Comparison of ENCODE assay signal across 8 mouse cellular contexts in genomic region chr10:80701721-80702535, GRCm38 (mm10). TPM values are rescaled to one million over a fixed set of nuclear protein-coding genes. Genes with fewer than 3 reads are reported as not detected.
DNase-seq lines count a peak whose midpoint lies in the region; ATAC-seq and TF ChIP-seq lines count a peak whose summit lies in the region.

Gene Mob3a, minus strand, starts transcription at chr10:80701977.
Gene Izumo4, plus strand, starts transcription at chr10:80702184.

- TF ChIP-seq CTCF in bone marrow macrophage, adult 2 months (IDR thresholded peaks at IDR 0.05; ENCODE audit: low read depth, low read length), result no peak
- no peak for TF ChIP-seq CTCF in embryonic fibroblast, embryonic 13.5 days (IDR thresholded peaks at IDR 0.05; ENCODE audit: borderline replicate concordance, insufficient read depth, low read length)

- H3K4me3 ChIP-seq in bone marrow macrophage, adult 2 months (ENCODE audit: insufficient read depth, low read length), result peak within 1 kb of the TSS; percentile 71
- peak within 1 kb of the TSS; percentile 90 for H3K4me3 ChIP-seq in embryonic fibroblast, embryonic 13.5 days (ENCODE audit: insufficient read depth, low read length)
- H3K4me3 ChIP-seq in kidney, embryonic 14.5 days (ENCODE audit: low read length), result peak within 1 kb of the TSS; percentile 65
- H3K4me3 ChIP-seq in limb, embryonic 15.5 days, result peak within 1 kb of the TSS; percentile 65

- ATAC-seq in kidney, embryonic 14.5 days (ENCODE audit: low FRiP score, low TSS enrichment), result peak; percentile 96
- ATAC-seq in limb, embryonic 15.5 days (ENCODE audit: insufficient number of reproducible peaks, low FRiP score, low TSS enrichment, low read depth), result peak; percentile 97

- no peaks in the 10 kb centered on the region for H3K9me3 ChIP-seq in kidney, embryonic 14.5 days (ENCODE audit: control insufficient read depth, low read length)
- H3K9me3 ChIP-seq in limb, embryonic 15.5 days, result no peaks in the 10 kb centered on the region

- 0 out of 2 replicates have a peak, but pooled peaks have one; percentile 5 for TF ChIP-seq POLR2A in bone marrow macrophage, adult 2 months (IDR thresholded peaks at IDR 0.05; ENCODE audit: borderline replicate concordance, low read depth, low read length)
- peak; percentile 86 for TF ChIP-seq POLR2A in embryonic fibroblast, embryonic 13.5 days (IDR thresholded peaks at IDR 0.05; ENCODE audit: low read depth, low read length)

- H3K27me3 ChIP-seq in kidney, embryonic 14.5 days (ENCODE audit: control insufficient read depth, insufficient read depth, low read length), result no peaks in the 10 kb centered on the region
- H3K27me3 ChIP-seq in limb, embryonic 15.5 days, result no peaks in the 10 kb centered on the region

- H3K4me2 ChIP-seq in kidney, embryonic 14.5 days (replicated peaks; ENCODE audit: low read depth, low read length), result peak within 1 kb of the TSS; percentile 90
- peak within 1 kb of the TSS; percentile 80 for H3K4me2 ChIP-seq in limb, embryonic 15.5 days

- DNase-seq in A20 (ENCODE audit: low read depth, low spot score), result peak; percentile 100
- peak; percentile 99 to 100 for DNase-seq in heart, adult 9 months (ENCODE audit: low spot score in 2 of 2)
- DNase-seq in monocyte, adult 2 months (ENCODE audit: low read depth in 1 of 2, low spot score in 2 of 2), result peak; percentile 98 to 99
- peak; percentile 100 for DNase-seq in spleen, postnatal 36 days (ENCODE audit: low spot score in 2 of 2)

- H3K27ac ChIP-seq in bone marrow macrophage, adult 2 months (ENCODE audit: insufficient read depth, low read depth, low read length), result peak within 1 kb of the TSS; percentile 55
- peak within 1 kb of the TSS; percentile 66 for H3K27ac ChIP-seq in embryonic fibroblast, embryonic 13.5 days (ENCODE audit: insufficient read depth, low read length)
- H3K27ac ChIP-seq in kidney, embryonic 14.5 days (ENCODE audit: low read depth, low read length), result peak within 1 kb of the TSS; percentile 69
- peak within 1 kb of the TSS; percentile 85 for H3K27ac ChIP-seq in limb, embryonic 15.5 days

- H3K4me1 ChIP-seq in bone marrow macrophage, adult 2 months (ENCODE audit: control insufficient read depth, insufficient read depth, low read length), result peaks cover 29% of the 10 kb centered on the region
- peaks cover 3% of the 10 kb centered on the region; the same call in 1 of the 2 replicates for H3K4me1 ChIP-seq in embryonic fibroblast, embryonic 13.5 days (ENCODE audit: control insufficient read depth, insufficient read depth, low read length)
- H3K4me1 ChIP-seq in kidney, embryonic 14.5 days (ENCODE audit: control insufficient read depth, insufficient read depth, low read length), result peaks cover 22% of the 10 kb centered on the region
- peaks cover 40% of the 10 kb centered on the region for H3K4me1 ChIP-seq in limb, embryonic 15.5 days

- peak within 1 kb of the TSS; percentile 66 for H3K9ac ChIP-seq in kidney, embryonic 14.5 days (ENCODE audit: low read depth, low read length)
- peak within 1 kb of the TSS; percentile 55 for H3K9ac ChIP-seq in limb, embryonic 15.5 days

- under 1% methylated on average over 59 of the region's 59 CpGs for WGBS in kidney, embryonic 14.5 days
- WGBS in limb, embryonic 15.5 days, result under 1% methylated on average over 59 of the region's 59 CpGs

- H3K36me3 ChIP-seq in kidney, embryonic 14.5 days (ENCODE audit: control insufficient read depth, insufficient read depth, low read length), result peaks cover 11% of the 10 kb centered on the region
- peaks cover 18% of the 10 kb centered on the region for H3K36me3 ChIP-seq in limb, embryonic 15.5 days

RNA-seq across cellular contexts. Expression of gene Mob3a, which starts in this region (rescaled TPM):
- 53.3 and 53.8 TPM in 2 replicates for polyA plus RNA-seq in bone marrow macrophage, adult 2 months (2012; ENCODE audit: insufficient read depth, insufficient read length, missing spikeins)
- polyA plus RNA-seq in embryonic fibroblast, embryonic 13.5 days (2011; ENCODE audit: insufficient read length, low read depth, missing spikeins), result 40.9 and 56.0 TPM in 2 replicates
- 23.3 and 34.4 TPM in 2 replicates for polyA plus RNA-seq in kidney, embryonic 14.5 days (2014; fragmentation: Nextera tagmentation; extraction: Ambion mirVana)
- 55.8 and 57.7 TPM in 2 replicates for polyA plus RNA-seq in limb, embryonic 15.5 days (2015; fragmentation: Nextera tagmentation; extraction: Ambion mirVana)

RNA-seq across cellular contexts. Expression of gene Izumo4, which starts in this region (rescaled TPM):
- polyA plus RNA-seq in bone marrow macrophage, adult 2 months (2012; ENCODE audit: insufficient read depth, insufficient read length, missing spikeins), result 11.0 and 25.2 TPM in 2 replicates
- 24.6 and 38.5 TPM in 2 replicates for polyA plus RNA-seq in embryonic fibroblast, embryonic 13.5 days (2011; ENCODE audit: insufficient read length, low read depth, missing spikeins)
- polyA plus RNA-seq in kidney, embryonic 14.5 days (2014; fragmentation: Nextera tagmentation; extraction: Ambion mirVana), result 8.5 and 14.6 TPM in 2 replicates
- polyA plus RNA-seq in limb, embryonic 15.5 days (2015; fragmentation: Nextera tagmentation; extraction: Ambion mirVana), result 25.9 and 31.0 TPM in 2 replicates

Comparison
In these comparisons a context has a peak if more than half of its experiments do, and no peak if none do; other contexts are left out.
1. Peak in every context shown above with its lines: DNase-seq, ATAC-seq, H3K4me3 ChIP-seq and H3K27ac ChIP-seq.